Mouse (Mus musculus) left cerebral cortex, postnatal 25 days (tissue): ENCODE data around the gene Ctu2. TPM values are rescaled to one million over a fixed set of nuclear protein-coding genes. Genes with fewer than 3 reads are reported as not detected.

ENCODE experiments used
- DNase-seq, 2 experiments: peaks; one replicate each; pipeline ENCODE4 v3.0.0; 2022; ENCODE audit warnings: low spot score in 2 of 2, mixed read lengths in 1 of 2
- intact Hi-C: fragments of 180-260 bp; cut with DNase I; formaldehyde crosslinking; loops from one replicate; pipeline ENCODE4 v1.15.1; 2025
- total RNA-seq, 2 experiments: library from RNA; stranded (reverse); gene quantifications; 2 replicates each; pipeline ENCODE4 v1.2.3; 2021

Ctu2 gene
- total RNA-seq, 2 experiments from 2014 or later = 19.5 to 23.2 TPM

DNA sequence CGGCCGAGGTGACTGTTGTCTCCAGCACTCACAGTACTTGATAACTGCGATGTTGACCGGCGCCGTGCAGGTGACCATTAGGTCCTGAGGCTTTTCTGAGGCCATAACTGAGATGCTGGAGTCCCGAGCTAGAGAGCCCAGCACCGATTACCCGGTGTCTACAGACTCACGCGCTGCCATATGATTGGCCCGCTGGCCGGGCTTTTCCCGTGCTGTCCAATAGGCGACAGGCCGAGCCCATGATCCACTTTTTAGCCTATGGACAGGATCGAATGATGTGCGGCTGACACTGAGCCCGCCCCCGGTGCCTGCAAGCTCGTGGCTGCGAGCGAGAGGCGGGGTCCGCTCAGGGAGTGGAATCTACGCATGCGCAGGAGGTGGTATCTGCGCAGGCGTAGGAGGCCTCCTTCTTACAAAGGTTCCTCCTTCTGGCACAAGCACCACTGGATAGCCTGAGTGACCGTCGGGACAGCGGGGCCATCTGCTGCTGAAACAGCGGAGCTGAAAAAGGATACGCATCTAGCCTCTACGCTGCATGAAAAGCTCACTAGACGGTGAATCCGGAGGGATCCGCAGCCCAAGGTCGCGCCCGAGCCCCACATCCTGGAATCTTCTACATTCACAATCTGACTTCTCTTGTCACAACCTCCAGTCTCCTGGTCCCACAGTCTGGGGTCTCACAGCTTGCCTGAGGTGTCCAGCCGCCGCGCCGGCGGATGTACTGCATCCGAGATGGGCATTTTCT, 32.5 kb upstream of the Ctu2 start, which contains the start of gene Mvd:
Mvd (minus strand) TSS at position 161 of the 745 bp plus-strand sequence.
- intact Hi-C loops = loop anchor here (2.0 to 10.0 kb wide), 3 partner anchors 33 to 159 kb away; partner anchors contain the start of genes Ctu2, Piezo1, Rnf166 and Zfpm1
- DNase-seq = peak; percentile 100

DNA sequence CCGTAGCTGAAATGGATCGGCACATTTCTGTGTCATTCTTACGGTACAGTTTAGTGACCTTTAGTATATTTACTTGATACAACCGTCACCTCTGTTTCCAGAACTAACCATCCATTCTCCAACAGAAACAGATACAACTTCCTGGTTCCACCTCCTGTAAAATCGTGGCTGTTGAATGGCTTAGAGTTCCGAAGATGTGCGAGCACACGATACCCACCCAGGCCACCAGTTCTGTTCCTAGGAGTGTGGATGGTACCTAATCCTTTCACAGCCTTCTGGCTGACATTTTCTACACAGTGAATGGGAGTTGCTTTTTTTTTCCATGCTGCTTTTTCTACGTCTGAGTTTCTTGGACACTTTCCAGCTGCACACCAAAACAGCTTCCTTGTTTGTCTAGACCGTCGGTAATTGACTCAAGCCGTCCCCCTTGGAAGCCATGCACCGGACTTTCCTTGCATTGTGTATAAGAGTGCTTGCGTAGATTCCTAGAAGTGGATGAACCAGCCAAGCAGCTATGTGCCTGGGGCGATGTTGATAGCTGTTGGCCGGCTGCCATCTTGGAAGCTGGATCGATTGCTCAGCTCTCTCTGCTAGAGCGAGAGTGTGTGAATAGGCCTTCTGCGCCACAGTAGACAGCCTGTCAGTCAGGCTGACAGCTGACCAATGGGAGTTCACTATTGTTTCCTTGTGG, 31.7 kb upstream of the Ctu2 start:
- intact Hi-C loops = loop anchor here (5.0 to 10.0 kb wide), 2 partner anchors 108 to 159 kb away; partner anchors contain the start of genes Piezo1 and Zfpm1
- peak; percentile 81 to 87 for DNase-seq

DNA sequence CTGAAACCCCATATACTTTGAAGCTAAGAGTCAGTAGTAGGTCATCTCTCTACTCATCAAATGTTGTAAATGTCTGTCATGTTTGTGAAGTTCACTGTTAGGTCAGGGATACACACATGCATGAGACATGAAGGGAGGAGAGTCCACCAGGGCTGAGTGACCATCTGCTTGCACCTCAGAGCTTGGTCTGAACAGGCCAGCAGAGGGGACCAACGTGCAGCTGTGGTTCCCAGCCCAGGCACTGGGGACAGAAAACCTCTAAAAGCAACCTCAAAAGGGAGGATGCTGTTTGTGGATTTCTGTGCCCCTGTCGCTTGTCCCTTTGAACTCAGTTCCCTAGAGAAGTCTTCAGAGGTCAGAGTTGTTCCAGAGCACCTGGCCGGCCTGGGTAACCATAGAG, 30.7 kb upstream of the Ctu2 start:
- intact Hi-C loops = loop anchor here (10.0 kb wide), 1 partner anchor 160 kb away; the partner anchor contains the start of gene Zfpm1
- DNase-seq = no peak

DNA sequence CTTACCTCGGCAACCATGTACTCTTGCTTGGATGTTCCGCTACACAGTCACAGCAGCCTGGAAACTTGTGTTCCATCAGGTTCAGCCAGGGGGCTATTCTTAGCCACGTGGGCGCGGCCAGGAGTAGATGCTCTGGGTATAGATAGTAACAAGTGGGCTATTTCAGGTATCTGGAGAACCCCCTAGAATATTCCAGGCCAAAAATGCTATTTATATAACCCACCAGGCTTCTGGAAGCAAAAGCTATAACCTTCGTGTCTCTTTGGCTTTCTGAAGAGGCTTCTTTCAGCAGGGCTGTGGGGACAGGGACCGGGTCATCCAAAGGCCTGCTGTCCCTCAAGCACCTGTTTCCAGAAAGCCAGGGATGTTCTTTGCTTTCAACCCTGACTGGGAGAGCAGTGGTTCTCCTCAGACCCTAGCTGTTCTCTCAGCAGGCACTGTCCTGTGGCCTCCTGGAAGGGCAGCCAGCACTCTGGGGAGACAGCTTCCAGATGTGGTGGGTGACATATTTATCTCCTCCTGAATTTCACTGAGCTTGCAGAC, 24.7 kb upstream of the Ctu2 start:
- intact Hi-C loops = no loop called here

DNA sequence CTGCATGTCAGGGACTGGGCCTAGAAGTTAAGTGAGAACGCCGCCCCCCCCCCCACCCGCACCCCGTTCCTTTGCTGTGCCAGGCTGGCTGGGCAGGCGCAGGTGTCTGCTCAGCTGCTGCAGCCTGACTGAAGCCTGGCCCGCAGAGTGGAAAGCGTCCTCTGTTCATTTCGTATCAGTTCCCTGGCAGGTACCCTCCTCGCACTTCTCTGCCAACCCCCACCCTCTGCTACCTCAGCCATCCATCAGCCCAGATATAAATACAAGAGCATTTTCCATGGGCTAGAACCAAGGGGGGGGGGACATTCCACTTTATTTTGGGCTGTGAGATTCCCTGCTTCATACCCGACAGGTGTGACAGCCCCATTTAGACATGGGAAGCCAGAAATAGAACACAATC, 23.8 kb upstream of the Ctu2 start:
- DNase-seq = no peak
- intact Hi-C loops = no loop called here

More for the DNA sequence above, 24.7 kb upstream of the Ctu2 start:
- no peak for DNase-seq

DNA sequence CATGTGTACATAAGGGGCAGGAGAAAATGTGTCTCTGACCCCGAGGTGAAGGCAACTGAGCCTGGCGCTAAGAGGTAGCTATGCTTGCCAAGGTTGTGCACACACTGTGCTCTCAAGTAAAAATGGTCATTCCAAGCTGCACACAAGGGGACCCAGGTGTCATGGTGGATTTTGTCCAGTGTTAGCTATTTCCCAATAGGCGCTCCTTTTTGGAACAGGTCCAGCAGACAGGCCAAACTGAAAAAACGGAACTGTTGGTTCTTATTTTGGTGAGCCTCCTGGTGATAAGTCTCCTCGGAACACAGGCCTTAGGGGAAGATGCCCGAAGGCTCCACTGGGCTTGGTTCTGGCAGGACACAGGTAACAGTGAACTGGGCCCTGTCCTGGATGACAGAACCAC, 21.5 kb upstream of the Ctu2 start:
- intact Hi-C loops = no loop called here
- no peak for DNase-seq

DNA sequence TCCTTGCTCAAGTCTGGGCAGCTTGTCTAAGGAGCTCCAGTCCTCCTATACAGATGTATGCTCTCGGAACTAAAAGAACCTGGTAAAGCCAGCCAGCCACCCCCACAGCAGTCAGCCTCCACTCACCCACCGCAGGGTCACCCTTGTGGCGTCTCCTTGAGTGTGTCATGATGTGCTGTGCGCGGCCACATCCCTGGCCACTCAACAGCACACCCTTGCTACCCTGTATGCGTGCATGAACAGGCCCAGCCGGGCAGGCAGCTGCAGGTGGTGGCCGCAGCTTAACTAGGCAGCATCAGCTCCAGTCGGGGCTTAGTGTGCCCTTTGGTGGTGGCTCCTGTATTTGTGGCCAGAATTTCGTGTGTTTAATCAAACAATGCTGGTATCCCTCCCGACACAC, 18.8 kb upstream of the Ctu2 start:
- DNase-seq = no peak
- intact Hi-C loops = no loop called here

DNA sequence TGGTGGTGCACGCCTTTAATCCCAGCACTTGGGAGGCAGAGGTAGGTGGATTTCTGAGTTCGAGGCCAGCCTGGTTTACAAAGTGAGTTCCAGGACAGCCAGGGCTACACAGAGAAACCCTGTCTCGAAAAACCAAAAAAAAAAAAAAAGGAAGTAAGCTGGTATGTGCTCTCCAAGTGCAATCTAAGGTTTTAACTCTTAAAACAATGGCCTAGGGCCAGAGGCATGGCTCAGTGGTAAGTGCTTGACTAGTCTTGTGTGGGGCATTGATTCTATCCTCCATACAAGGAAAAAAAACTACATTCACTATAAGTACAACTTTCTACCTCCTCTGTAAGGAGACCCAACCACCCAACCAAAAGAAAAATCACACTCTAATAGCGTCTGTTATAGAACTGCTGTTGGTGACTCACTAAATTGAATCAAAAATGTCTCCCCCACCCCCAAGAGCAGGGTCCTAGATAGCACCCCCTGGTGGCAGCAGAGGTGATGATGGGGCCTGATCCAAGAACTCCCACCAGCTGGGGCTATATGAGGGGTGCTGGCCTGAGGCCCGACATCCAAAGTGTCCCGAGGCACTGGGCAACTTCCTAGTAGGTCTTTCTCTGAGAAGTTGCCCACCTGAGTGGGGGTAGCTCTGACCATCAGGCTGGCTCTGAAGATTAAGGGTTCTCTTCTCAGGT, 16.6 kb upstream of the Ctu2 start:
- no peak for DNase-seq
- intact Hi-C loops = no loop called here

DNA sequence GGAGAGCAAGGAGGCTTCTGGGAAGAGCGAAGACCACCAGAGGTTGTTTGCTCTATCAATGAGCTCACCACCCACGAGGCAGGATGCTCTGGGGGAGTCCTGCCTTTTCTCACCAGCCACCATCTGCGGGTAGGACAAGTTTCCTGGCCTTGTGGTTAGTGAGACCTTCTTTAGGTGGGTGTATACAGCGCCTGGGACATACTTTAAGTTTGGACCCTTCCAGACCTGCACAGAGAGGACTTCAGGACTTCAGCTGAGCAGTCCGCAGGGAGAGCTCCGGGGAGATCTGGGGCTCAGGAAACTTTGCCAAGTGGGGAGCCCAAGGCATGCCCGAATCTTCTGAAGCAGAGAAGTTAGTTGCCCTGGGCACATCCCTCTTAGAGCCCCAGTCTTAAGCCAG, 16.0 kb upstream of the Ctu2 start:
- intact Hi-C loops = loop anchor here (2.0 kb wide), 1 partner anchor 15 kb away; no protein-coding TSS in a partner anchor
- DNase-seq = no peak

DNA sequence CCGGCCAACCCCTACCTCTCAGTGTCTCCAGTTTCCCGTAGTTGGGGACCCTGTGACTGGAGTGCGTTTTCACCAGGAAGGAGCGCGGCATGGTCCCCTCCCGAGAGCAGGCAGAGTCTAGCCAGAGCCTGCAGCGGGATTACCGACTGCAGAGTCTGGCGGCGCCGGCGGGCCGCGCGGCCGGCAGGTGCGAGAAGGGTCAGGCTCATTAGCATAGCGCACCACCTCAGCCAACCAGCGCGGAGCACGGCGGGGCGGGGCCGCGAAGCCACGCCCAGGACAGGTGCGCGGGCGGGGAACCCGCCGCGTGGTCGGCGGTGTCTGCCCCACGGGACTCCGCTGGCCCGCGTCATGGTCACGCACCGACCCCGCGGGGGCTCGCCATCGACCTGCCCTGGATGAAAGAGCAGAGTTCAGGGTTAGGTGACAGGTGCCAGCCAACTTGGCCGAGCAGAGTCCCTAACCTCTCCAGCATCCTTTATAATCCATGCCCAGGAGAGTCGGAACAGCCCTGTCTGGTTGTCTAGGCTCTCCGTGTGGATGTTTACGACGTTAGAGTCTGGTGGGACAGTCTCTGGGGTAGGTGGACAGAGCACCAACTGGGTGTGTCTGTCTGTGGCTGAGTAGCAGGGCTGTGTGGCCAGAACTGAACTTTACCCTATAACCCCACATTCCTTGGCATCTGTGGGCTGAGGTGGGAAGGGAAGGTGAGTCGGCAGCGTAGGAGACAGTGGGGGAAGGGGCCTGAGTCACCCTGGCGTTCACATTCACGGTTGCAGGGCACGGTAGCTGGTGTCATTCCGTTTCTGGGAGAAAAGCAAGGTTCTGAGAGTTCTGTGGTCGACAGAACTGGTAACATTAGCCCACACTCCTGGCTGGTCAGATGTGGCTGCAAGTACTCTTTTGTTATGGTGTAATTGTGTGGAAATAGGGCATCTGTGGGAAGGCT, 15.1 kb upstream of the Ctu2 start, which contains the start of gene Snai3:
Snai3 (minus strand) TSS at position 210 of the 949 bp plus-strand sequence.
- intact Hi-C loops = loop anchor here (2.0 kb wide), 1 partner anchor 14 kb away; no protein-coding TSS in a partner anchor
- DNase-seq = no peak

DNA sequence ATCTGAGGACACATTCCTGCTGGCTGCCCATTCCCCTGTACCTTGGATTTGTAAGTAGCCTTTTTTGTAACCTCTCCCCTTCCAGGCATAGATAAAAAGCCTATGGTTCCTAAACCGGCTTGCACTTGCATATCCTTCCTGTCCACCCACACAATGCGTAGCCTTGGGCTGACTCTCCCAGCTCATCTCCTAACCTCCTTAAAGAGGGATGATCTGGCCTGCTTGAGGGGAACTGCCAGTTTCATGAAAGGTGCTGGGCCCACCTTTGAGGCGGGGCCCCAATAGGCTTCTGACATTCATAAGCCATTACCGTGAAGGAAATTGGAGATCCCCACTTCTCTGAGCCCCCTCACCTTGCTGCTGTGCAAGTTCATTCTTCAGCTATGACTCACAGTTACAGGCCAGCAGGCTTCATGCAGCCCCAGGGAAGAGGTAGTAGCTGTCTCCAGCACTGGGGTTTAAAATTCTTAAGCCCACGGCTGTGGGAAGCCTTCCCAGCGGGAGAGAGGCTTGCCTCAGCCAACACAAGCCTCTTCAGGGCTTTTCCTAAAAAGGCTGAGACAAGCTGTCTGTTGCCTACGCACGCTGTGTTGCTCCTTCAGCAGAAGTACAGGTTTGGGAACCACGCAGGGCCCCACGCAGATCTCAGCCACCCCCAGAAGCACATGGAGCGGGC, 14.3 kb upstream of the Ctu2 start:
- DNase-seq = peak; percentile 67 to 97
- intact Hi-C loops = loop anchor here (2.0 kb wide), 1 partner anchor 13 kb away; no protein-coding TSS in a partner anchor

DNA sequence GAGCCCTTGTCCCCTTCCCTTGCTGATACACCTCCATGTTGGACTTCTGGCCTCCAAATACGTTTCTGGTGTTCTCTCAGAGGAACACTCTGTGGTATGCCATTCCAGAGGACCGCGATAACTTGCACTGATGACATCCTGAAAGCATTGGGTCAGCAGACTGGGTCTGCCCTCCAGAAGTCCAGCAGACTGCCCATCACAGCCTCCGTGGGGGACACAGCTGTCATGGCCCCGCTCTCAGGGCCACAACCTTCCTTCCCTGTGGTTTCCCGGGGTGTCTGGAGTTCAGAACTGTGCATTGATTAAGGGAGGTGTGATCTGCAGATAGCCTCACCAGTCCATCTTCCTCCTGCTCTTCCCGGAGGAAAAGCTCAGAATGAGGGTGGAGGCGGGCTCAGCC, 13.4 kb upstream of the Ctu2 start:
- DNase-seq = no peak
- intact Hi-C loops = no loop called here

DNA sequence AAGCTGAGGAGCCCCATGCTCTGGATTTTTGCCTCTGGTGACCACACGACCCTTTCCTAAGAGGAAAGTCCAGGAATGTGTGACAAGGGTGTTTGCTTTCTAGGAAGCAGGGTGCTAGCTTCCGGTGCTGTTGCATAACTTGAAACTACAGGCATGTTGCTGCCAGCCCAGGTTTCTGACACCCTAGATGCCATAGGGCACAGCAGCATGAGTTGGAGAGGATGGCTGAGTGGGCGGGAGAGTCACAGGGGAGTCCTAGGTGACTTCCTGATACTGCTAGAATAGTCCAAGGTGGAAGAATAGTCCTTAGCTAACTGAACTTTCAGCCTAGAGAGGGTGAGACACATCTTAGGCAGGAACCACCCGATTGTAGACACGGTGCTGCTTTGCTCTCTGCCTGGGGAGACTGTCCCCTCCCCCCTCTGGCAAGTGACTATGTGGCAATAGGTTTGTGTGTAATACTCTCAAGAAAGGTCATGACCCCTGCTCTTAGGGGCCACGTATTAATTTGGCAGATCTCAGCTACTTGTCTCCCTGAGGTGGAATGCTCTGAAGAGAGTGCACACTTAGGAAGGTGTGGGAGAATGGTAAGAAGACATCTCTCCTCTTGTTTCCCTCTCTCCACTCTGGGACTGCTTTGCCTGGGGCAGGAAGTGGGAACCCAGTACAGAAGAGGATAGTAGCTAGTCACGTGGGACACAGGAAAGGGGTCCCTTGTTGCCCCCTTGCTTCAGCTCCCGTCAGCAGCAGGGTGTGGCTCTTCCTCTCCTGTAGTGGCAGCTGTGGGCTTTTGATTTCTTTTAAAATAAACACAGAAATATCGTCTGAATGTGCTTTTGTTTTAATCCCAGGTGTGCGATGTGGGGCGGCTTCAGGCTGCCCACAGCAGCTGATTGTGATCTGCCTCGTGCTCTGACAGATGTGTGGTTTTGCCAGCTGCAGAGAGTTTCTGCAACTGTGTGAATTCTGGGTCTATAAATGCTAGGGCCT, 12.0 kb upstream of the Ctu2 start:
- DNase-seq = no peak
- intact Hi-C loops = no loop called here

DNA sequence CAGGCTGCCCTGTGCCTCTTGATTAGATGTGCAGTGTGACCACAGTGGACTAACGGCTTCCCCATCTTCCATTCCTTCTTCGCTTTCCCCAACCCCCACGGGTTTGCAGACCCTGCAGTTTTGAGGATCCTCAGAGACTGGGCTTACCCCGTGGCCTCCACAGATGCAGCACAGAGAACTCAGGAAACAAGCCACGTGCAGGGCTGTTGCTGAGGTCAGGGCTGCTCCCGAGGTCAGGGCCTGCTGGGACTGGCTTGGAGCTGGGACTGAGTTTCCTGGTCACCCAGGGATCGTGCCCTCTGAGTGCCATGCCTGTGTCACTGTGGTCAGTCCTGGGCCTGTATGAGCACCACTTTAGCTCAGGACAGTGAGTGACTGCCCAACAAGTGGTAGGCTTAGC, 11.0 kb upstream of the Ctu2 start:
- DNase-seq = no peak
- intact Hi-C loops = no loop called here

DNA sequence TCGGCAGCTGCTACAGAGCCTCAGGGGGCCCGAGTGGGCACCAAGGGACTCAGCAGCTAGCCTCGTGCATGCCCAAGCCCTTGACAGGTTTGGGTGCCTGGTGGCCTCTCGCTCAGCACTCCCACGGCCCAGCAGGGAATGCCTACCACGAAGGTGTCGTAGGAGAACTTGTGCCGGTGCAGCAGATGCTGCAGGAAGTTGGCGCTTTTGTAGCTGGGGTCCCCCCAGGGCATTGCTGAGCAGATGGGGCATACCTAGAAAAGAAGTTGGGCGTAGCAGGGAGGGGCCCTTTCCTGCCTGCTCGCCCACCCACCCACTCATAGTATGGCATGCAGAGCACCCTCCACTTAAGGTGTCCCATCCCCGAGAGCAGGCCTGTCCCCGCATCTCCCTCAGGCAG, 8.1 kb upstream of the Ctu2 start:
- no peak for DNase-seq
- intact Hi-C loops = no loop called here

DNA sequence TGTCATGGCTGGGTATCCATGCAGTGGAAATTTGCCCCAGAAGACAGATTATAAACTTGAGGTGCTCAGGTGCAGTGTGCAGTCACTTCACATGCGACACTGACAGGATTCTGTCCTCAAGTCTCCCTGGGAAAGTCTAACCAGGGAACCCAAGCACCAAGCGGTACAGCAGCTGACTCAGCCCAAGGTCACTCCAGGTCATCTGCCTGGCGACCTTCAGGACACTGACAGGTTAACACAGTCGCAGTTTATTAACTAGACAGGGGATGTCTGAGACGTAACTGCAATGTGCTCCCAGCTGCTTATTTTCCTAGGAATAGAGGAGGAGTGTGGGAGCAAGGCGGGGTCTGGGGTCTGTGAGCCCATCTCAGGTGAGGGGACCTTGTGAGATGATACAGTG, 6.5 kb upstream of the Ctu2 start:
- intact Hi-C loops = no loop called here
- no peak for DNase-seq

DNA sequence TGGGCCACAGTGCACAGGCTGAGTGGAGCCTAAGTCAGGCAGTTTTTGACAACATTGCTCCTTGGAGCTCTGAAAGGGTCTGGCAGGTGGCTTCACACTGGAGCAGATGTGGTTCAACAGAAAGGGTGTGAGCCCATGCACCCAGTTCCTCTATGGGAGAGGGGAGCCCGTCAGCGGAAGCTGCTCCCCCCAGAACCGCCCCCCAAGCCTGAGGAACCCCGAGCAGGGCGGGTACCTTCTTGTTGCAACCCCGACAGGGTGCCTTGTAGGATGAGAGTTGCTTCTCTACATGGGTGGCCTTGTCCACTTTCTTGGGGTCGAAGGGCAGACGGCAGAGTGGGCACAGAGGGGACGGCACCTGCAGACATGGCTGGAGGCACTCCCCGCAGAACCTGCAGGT, 6.0 kb upstream of the Ctu2 start:
- intact Hi-C loops = no loop called here
- DNase-seq = no peak
